16 mouse cellular contexts compared by ENCODE assay signal in genomic region chr6:3443905-3444304, GRCm38 (mm10). TPM values are rescaled to one million over a fixed set of nuclear protein-coding genes. Genes with fewer than 3 reads are reported as not detected.
DNase-seq lines count a peak whose midpoint lies in the region; ATAC-seq and TF ChIP-seq lines count a peak whose summit lies in the region.
"Had no signal": no experiment of that assay in that cellular context is flagged by ENCODE, and none has a peak within 500 bp of the region (broad histone marks: within the 10 kb centered on the region; RNA-seq: fewer than 3 reads in every experiment).

No protein-coding gene starts in this region.

- in situ Hi-C loops in CH12.LX (cut with MboI; ENCODE audit: low pct_ligation_motif_present, low pct_unique_long_range_greater_than_20kb, low sequenced_read_pairs) = no loop called here

- TF ChIP-seq CTCF in left cerebral cortex, adult 2 months (IDR thresholded peaks at IDR 0.05) = peak; percentile 39
- peak in 1 of 2 experiments; percentile 46; a peak in 2 of 4 replicates for TF ChIP-seq CTCF in CH12.LX (conservative IDR thresholded peaks at IDR 0.05 in 1 of 2, IDR thresholded peaks at IDR 0.05 in 1 of 2; ENCODE audit: low read depth in 2 of 2, low read length in 2 of 2)

- dilution Hi-C loops in CH12.LX (cut with MboI; ENCODE audit: extremely low pct_ligation_motif_present, extremely low pct_unique_long_range_greater_than_20kb, low sequenced_read_pairs) = no loop called here

- intact Hi-C loops in left cerebral cortex, adult 2 months (cut with DNase I) = no loop called here
- intact Hi-C loops in heart, postnatal 14 days (cut with DNase I) = no loop called here

- peak; percentile 47; the same call in 1 of the 2 replicates for ATAC-seq in forebrain, embryonic 16.5 days
- ATAC-seq in forebrain, embryonic 11.5 days (replicated peaks; ENCODE audit: low FRiP score) = no peak

- H3K79me2 ChIP-seq in CH12.LX (replicated peaks; ENCODE audit: control insufficient read depth, extremely low read depth, insufficient read depth, poor library complexity, severe bottlenecking) = no peaks in the 10 kb centered on the region

- H3K36me3 ChIP-seq in forebrain, embryonic 16.5 days (ENCODE audit: control insufficient read depth, insufficient read depth) = no peaks in the 10 kb centered on the region
- H3K36me3 ChIP-seq in forebrain, embryonic 11.5 days (ENCODE audit: control insufficient read depth, insufficient read depth, low read length) = no peaks in the 10 kb centered on the region
- no peaks in the 10 kb centered on the region for H3K36me3 ChIP-seq in CH12.LX (replicated peaks in 1 of 2; ENCODE audit: control insufficient read depth in 1 of 2, insufficient read depth in 1 of 2, low read length in 1 of 2)
- H3K36me3 ChIP-seq: heart, embryonic 15.5 days had no signal

- H3K27ac ChIP-seq in forebrain, embryonic 16.5 days (ENCODE audit: low read length) = no peak overlapping the region
- no peak overlapping the region for H3K27ac ChIP-seq in forebrain, embryonic 11.5 days (ENCODE audit: low read depth, low read length)
- no peak overlapping the region for H3K27ac ChIP-seq in left cerebral cortex, adult 2 months
- H3K27ac ChIP-seq in CH12.LX (ENCODE audit: insufficient read depth, low read depth) = no peak overlapping the region
- H3K27ac ChIP-seq: heart, embryonic 15.5 days; liver, embryonic 14.5 days had no signal

- no peak overlapping the region for H3K9ac ChIP-seq in forebrain, embryonic 16.5 days (replicated peaks; ENCODE audit: low read depth, low read length)
- no peak overlapping the region for H3K9ac ChIP-seq in forebrain, embryonic 11.5 days (ENCODE audit: low read length)
- H3K9ac ChIP-seq in CH12.LX (ENCODE audit: insufficient read depth, low read depth) = no peak overlapping the region
- H3K9ac ChIP-seq: heart, embryonic 15.5 days; liver, embryonic 14.5 days had no signal

- H3K27me3 ChIP-seq in forebrain, embryonic 16.5 days (replicated peaks; ENCODE audit: control insufficient read depth, insufficient read depth, low read length) = no peaks in the 10 kb centered on the region
- H3K27me3 ChIP-seq in forebrain, embryonic 11.5 days (ENCODE audit: control insufficient read depth, insufficient read depth, low read length) = no peaks in the 10 kb centered on the region
- no peaks in the 10 kb centered on the region for H3K27me3 ChIP-seq in CH12.LX (replicated peaks)
- H3K27me3 ChIP-seq: heart, embryonic 15.5 days had no signal

- 21% methylated on average over 1 of the region's 1 CpGs for WGBS in forebrain, embryonic 16.5 days
- WGBS in forebrain, embryonic 11.5 days = 24% methylated on average over 1 of the region's 1 CpGs

- H3K9me3 ChIP-seq in forebrain, embryonic 16.5 days (ENCODE audit: control insufficient read depth, low read length) = no peaks in the 10 kb centered on the region
- H3K9me3 ChIP-seq in forebrain, embryonic 11.5 days (ENCODE audit: control insufficient read depth, low read length) = no peaks in the 10 kb centered on the region
- no peaks in the 10 kb centered on the region for H3K9me3 ChIP-seq in CH12.LX (replicated peaks; ENCODE audit: low read length)
- H3K9me3 ChIP-seq: heart, embryonic 15.5 days had no signal

- TF ChIP-seq POLR2A in CH12.LX (IDR thresholded peaks at IDR 0.05; ENCODE audit: low read depth, low read length) = no peak

- TF ChIP-seq EP300 in CH12.LX (IDR thresholded peaks at IDR 0.05; ENCODE audit: low read length) = no peak

- no peak for DNase-seq in forebrain, embryonic 11.5 days (ENCODE audit: low spot score)
- DNase-seq in left cerebral cortex, adult 2 months (ENCODE audit: extremely low spot score in 1 of 2, low spot score in 2 of 2) = no peak
- DNase-seq in left cerebral cortex, adult 18-20 months (ENCODE audit: low spot score in 2 of 2) = no peak
- no peak for DNase-seq in CH12.LX (ENCODE audit: extremely low read depth)
- peak; percentile 38 for DNase-seq in brain, adult 2 months (ENCODE audit: low read depth, low spot score)
- DNase-seq in testis, postnatal 10 days (ENCODE audit: low spot score) = no peak
- DNase-seq in heart, postnatal 14 days = no peak
- DNase-seq: cerebellum, adult 9-11 months; kidney, adult 2 months; kidney, postnatal 4 days; layer of hippocampus, postnatal 36 days; right cerebral cortex, postnatal 25 days; thymus, adult 18-20 months had no signal

- no peak overlapping the region for H3K4me2 ChIP-seq in forebrain, embryonic 16.5 days (ENCODE audit: low read length)
- H3K4me2 ChIP-seq in forebrain, embryonic 11.5 days (ENCODE audit: low read depth, low read length, severe bottlenecking) = no peak overlapping the region
- H3K4me2 ChIP-seq in CH12.LX (ENCODE audit: insufficient read depth, low read depth, poor library complexity, severe bottlenecking) = no peak overlapping the region
- H3K4me2 ChIP-seq: heart, embryonic 15.5 days had no signal

- H3K4me3 ChIP-seq in forebrain, embryonic 16.5 days (replicated peaks; ENCODE audit: low read length) = no peak overlapping the region
- no peak overlapping the region for H3K4me3 ChIP-seq in forebrain, embryonic 11.5 days (ENCODE audit: low read depth, low read length)
- no peak overlapping the region for H3K4me3 ChIP-seq in left cerebral cortex, adult 2 months
- no peak overlapping the region for H3K4me3 ChIP-seq in CH12.LX (replicated peaks in 1 of 3; ENCODE audit: low read depth in 2 of 3, low read length in 2 of 3, poor library complexity in 1 of 3)
- H3K4me3 ChIP-seq: heart, embryonic 15.5 days had no signal

- peak; percentile 46 for TF ChIP-seq RAD21 in CH12.LX (IDR thresholded peaks at IDR 0.05; ENCODE audit: low read depth, low read length)

- H3K4me1 ChIP-seq in forebrain, embryonic 16.5 days (replicated peaks; ENCODE audit: control insufficient read depth, insufficient read depth, low read length) = no peaks in the 10 kb centered on the region
- H3K4me1 ChIP-seq in forebrain, embryonic 11.5 days (replicated peaks; ENCODE audit: control insufficient read depth, insufficient read depth, low read length) = no peaks in the 10 kb centered on the region
- H3K4me1 ChIP-seq in CH12.LX (ENCODE audit: control insufficient read depth in 1 of 2, insufficient read depth in 2 of 2) = peaks cover 0 to 14% of the 10 kb centered on the region in 2 experiments; a peak in 1 of 4 replicates
- H3K4me1 ChIP-seq: heart, embryonic 15.5 days had no signal

TF ChIP-seq in CH12.LX, 34 proteins besides CTCF, POLR2A, EP300 and RAD21:
- TF ChIP-seq HCFC1 (IDR thresholded peaks at IDR 0.05; ENCODE audit: low read depth, low read length) (no peak), ZNF384 (IDR thresholded peaks at IDR 0.05; ENCODE audit: low read depth, low read length) (no peak), TBP (conservative IDR thresholded peaks at IDR 0.05; ENCODE audit: low read depth, low read length) (no peak), MYC (IDR thresholded peaks at IDR 0.05; ENCODE audit: low read depth, low read length) (no peak), ETS1 (conservative IDR thresholded peaks at IDR 0.05; ENCODE audit: low read depth, low read length) (no peak), MAX (IDR thresholded peaks at IDR 0.05; ENCODE audit: low read length) (no peak), ZMIZ1 (IDR thresholded peaks at IDR 0.05; ENCODE audit: low read depth, low read length) (no peak), CHD1 (IDR thresholded peaks at IDR 0.05; ENCODE audit: low read depth, low read length) (no peak), MAFK (IDR thresholded peaks at IDR 0.05; ENCODE audit: insufficient replicate concordance, low read length) (no peak), ZC3H11A (IDR thresholded peaks at IDR 0.05; ENCODE audit: low read depth, low read length) (no peak), SMC3 (IDR thresholded peaks at IDR 0.05; ENCODE audit: low read depth, low read length) (no peak), ELF1 (IDR thresholded peaks at IDR 0.05; ENCODE audit: low read depth, low read length) (no peak), POLR2AphosphoS2 (IDR thresholded peaks at IDR 0.05; ENCODE audit: low read depth, low read length) (no peak)

RNA-seq across cellular contexts. Expression of gene Samd9l, which starts 44.5 kb away (rescaled TPM):
- 1.3 and 1.5 TPM in 2 replicates for polyA plus RNA-seq in forebrain, embryonic 16.5 days (2015; fragmentation: Nextera tagmentation; extraction: Ambion mirVana)
- 0.33 and 0.39 TPM in 2 replicates for polyA plus RNA-seq in forebrain, embryonic 11.5 days (2014; fragmentation: Nextera tagmentation; extraction: Ambion mirVana)
- total RNA-seq in left cerebral cortex, adult 2 months (2021) = 1 to 10 TPM; 3.7 to 3.9 TPM
- 1 to 10 TPM; 5.1 to 5.3 TPM for total RNA-seq in left cerebral cortex, adult 18-20 months (2021)
- total RNA-seq in CH12.LX (2012; rRNA removed) (3.7 and 4.1 TPM in 2 replicates), CH12.LX (2014; rRNA removed) (20.0 and 26.2 TPM in 2 replicates)
- polyA plus RNA-seq in CH12.LX (2012; ENCODE audit: insufficient read length, low read depth) = 7.5 and 8.2 TPM in 2 replicates
- 10 to 100 TPM; 10.1 to 11.5 TPM for total RNA-seq in heart, postnatal 14 days (2021)

RNA-seq across cellular contexts. Expression of gene Hepacam2, which starts 54.2 kb away (rescaled TPM):
- 0.66 and 0.67 TPM in 2 replicates for polyA plus RNA-seq in forebrain, embryonic 16.5 days (2015; fragmentation: Nextera tagmentation; extraction: Ambion mirVana)
- 1.2 and 1.3 TPM in 2 replicates for polyA plus RNA-seq in forebrain, embryonic 11.5 days (2014; fragmentation: Nextera tagmentation; extraction: Ambion mirVana)
- under 1 TPM; 0.34 to 0.40 TPM for total RNA-seq in left cerebral cortex, adult 2 months (2021)
- under 1 TPM; 0.23 to 0.77 TPM for total RNA-seq in left cerebral cortex, adult 18-20 months (2021)
- total RNA-seq in CH12.LX (2012; rRNA removed) (12.8 and 13.3 TPM in 2 replicates), CH12.LX (2014; rRNA removed) (50.7 TPM in 2 replicates)
- polyA plus RNA-seq in CH12.LX (2012; ENCODE audit: insufficient read length, low read depth) = 28.7 and 37.4 TPM in 2 replicates
- total RNA-seq in heart, postnatal 14 days (2021) = not detected

RNA-seq across cellular contexts. Expression of gene Vps50, which starts 54.3 kb away (rescaled TPM):
- polyA plus RNA-seq in forebrain, embryonic 16.5 days (2015; fragmentation: Nextera tagmentation; extraction: Ambion mirVana) = 53.5 and 59.5 TPM in 2 replicates
- 37.5 and 50.2 TPM in 2 replicates for polyA plus RNA-seq in forebrain, embryonic 11.5 days (2014; fragmentation: Nextera tagmentation; extraction: Ambion mirVana)
- 10 to 100 TPM; 56.1 to 61.2 TPM for total RNA-seq in left cerebral cortex, adult 2 months (2021)
- total RNA-seq in left cerebral cortex, adult 18-20 months (2021) = 10 to 100 TPM; 57.9 to 62.0 TPM
- total RNA-seq in CH12.LX (2012; rRNA removed) = 17.0 and 22.3 TPM in 2 replicates
- total RNA-seq in CH12.LX (2014; rRNA removed) = 39.1 and 45.3 TPM in 2 replicates
- 19.5 and 19.6 TPM in 2 replicates for polyA plus RNA-seq in CH12.LX (2012; ENCODE audit: insufficient read length, low read depth)
- total RNA-seq in heart, postnatal 14 days (2021) = 10 to 100 TPM; 14.3 to 15.4 TPM

Comparison
In these comparisons a context has a peak if more than half of its experiments do, and no peak if none do; other contexts are left out.
1. RNA of gene Hepacam2, which starts 54.2 kb away (total RNA-seq): 12.8 to 50.7 TPM in CH12.LX; 0.23 to 0.77 TPM in left cerebral cortex, adult 18-20 months, 0.34 to 0.40 TPM in left cerebral cortex, adult 2 months and not detected in heart, postnatal 14 days; every median in the first group is over 4 times any median in the second.